Mouse (Mus musculus) frontal cortex, postnatal 36 days (tissue): ENCODE measurements around the gene Praf2.

Experiments used
- DNase-seq, 2 experiments: peaks; one replicate each; pipeline ENCODE4 v3.0.0; 2022; ENCODE audit warnings: low spot score in 2 of 2

The Praf2 gene

GRCm38 (mm10) chrX:7778450-7779244 is 50.4 kb downstream of the Praf2 start:
- DNase-seq: no peak

GRCm38 (mm10) chrX:7779294-7779693 is 51.1 kb downstream of the Praf2 start:
- no peak for DNase-seq
